Mouse (Mus musculus) gastrocnemius, postnatal 10 days (tissue): ENCODE data around the gene Zfp524. TPM values are rescaled to one million over a fixed set of nuclear protein-coding genes. Genes with fewer than 3 reads are reported as not detected.
"Not testable (repeated sequence)": the region's sequence is repeated elsewhere in the genome, so short reads cannot be mapped to it uniquely, and the experiment has no call there.

Experiments
- DNase-seq: peaks from one replicate; pipeline ENCODE4 v3.0.0; 2021; ENCODE audit warnings: mixed read lengths
- long read RNA-seq, 2 experiments: library from polyadenylated mRNA; stranded (forward); transcript quantifications; one replicate each; pipeline ENCODE4 v2.0.0; 2021
- total RNA-seq, 2 experiments: library from RNA; stranded (reverse); gene quantifications; 2 replicates each; pipeline ENCODE4 v1.2.3; 2021

Gene Zfp524
- 1 to 10 TPM; 6.9 to 8.0 TPM for total RNA-seq
- long read RNA-seq, experiment 1, transcript Zfp524-201 (2 exons, 1,142 nt) = major isoform, 11 of 12 reads
- long read RNA-seq, experiment 1, partial matches to known transcripts = 0 of 12 reads
- long read RNA-seq, experiment 1, other reads (novel, unspliced or antisense) = 1 of 12 reads
- long read RNA-seq, experiment 2, partial matches to known transcripts = 0 of 4 reads
- long read RNA-seq, experiment 2, other reads (novel, unspliced or antisense) = 0 of 4 reads

DNA sequence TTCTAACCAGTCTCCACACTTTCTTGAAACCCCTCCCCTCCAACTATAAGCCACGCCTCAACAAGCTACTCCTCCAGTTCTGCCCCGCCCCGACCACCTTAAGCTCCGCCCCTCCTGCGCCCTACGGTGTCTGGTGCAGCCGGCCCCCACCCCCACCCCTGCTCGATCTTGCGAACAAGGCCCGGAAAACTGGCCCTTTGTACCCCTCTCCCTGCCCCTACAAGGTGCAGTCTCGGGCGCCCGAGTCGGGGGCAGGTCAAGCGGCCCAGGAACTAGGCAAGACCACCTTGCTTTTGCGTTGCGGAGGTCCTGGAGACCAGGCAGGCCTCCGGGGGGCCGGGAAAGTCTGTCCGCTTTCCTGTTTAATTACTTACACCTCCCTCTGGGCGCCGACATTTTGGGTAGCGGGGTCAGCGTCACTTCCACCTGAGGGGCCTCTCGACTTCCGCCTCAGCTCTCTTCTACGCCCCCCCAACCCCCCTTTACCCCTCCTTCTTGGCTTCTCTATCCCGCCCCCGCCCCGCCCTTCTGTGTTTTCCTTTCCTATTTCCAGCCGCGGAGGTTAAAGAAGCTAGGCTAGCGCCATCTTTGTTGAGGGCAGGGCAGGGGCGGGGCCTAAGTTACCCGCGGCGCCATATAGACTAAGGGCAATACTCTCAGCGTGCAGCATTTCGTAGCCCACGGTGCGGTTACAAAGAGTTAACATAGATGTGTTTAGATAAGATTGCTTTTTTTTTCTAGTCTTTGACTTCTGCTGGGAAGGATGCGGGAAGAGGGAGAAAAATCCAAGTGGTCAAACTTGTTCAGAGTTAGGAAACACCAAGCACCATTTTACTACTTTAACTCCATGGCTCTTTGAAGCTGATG lies at the start of gene Zfp524, which contains the start of gene Fiz1:
Gene Zfp524, plus strand, starts transcription at position 165 of the 867 bp plus-strand sequence.
Gene Fiz1, minus strand, starts transcription at position 447 of the 867 bp plus-strand sequence.
- DNase-seq = peak; percentile 97

DNA sequence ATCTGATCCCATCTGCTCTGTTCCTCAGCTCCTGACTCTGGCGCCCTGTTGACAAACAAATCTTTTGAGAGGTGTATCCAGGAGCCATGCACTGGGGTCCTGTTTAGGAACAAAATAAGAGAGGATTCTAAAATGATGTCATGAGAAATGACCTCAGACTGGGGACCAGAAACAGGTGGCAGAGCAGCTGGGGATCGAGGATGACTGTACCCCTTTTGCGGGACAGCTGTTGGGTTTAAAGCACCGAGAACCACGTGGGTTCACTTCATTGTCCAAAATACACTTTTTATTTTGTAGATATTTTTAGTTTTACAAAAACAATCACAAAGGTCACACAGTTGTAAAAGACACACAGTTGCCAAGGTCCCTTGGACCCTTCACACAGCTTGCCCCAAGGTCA lies 49.2 kb upstream of the Zfp524 start:
- DNase-seq = no peak

DNA sequence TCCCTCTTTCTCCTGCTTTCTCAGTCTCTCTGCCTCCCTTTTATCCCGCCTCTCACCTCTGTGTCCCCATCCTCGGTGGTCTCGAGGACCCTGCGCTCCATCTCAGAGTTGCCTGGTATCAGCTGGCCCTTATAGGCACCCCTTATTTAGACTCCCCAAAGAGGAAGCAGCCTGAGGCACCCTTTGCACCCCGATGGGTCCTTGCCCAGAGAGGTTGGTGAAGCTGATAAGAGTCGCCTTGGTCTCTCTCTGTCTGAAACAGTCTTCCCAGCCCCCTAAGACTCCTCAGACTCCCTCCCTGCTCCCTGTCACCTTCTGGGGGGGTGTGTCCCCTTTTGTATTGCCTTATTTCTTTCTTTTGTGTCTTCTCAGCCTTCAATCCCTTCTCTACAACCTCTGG lies 43.1 kb upstream of the Zfp524 start, which contains the start of gene Sbk3:
Gene Sbk3, minus strand, starts transcription at position 101 of the 400 bp plus-strand sequence.
- DNase-seq = no peak

DNA sequence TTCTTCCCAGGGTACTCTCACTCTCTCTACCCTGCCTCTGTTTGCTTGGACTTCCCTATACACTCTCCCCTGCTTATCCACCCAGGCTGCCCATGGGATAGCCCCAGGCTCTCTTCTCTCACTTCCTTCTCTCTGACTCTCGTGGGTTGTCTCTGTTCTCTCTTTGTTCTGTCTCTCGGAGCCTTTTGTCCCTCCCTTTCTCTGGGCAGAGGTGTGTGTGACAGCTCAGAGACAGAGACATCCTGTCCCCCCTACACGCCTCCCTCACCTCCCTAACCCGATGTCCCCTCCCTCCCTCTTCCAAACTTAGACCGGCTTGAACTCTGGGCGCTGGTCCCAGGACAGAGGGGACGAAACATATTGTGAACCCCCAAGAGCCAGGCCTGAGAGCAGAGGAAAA lies 42.5 kb upstream of the Zfp524 start:
- no peak for DNase-seq

DNA sequence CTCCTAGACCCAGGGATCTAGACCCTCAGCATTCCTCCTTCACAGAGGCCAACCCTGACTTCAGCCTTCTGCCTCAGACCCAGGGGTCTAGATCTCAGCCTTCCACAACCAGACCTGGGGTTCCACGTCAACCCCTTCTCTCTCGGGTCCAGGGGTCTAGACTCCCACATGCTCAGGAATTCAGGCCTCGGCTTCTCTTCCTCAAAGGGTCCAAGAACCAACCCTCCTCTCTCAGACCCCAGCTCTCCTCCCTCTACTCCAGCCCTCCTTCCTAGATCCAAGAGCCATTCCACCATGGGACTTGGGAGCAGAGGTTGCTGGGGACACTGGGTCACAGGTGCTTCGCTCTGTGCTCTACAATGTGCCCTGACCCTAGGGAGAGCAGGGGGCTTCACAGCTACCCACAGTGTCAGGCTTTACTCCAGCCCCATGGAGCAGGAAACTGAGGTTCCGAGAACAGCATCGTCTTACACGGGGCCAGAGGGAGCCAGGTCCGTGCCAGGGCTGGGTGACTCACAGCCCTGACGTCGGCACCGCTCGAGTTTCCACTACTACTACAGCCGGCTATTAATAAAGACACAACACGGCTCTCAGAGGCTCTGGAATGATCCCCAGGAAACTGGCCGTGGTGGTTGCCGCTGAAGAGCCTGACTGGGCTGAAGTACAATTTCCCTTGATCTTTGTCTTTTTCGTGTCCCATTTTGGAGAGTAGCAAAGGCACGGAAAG lies 41.7 kb upstream of the Zfp524 start:
- peak; percentile 70 for DNase-seq

DNA sequence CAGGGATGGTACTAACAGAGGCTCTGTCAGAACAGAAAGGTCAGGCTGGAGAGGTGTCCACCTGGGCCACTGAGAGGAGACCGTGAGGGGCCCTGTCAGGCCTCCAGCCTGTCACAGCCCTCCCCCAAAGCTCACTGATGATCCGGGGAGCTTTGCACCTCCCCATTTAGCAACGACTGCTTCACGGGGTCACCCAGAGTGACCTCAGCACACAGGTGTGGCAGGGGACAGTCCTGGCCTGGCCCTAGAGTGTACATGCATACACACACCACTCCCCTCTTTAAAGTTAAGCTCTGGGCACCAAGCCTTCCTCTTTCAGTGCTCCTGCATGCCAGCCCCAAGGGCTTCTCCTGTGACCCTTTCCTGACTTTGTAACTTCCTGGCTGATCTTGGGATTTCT lies 38.8 kb upstream of the Zfp524 start:
- DNase-seq = no peak

DNA sequence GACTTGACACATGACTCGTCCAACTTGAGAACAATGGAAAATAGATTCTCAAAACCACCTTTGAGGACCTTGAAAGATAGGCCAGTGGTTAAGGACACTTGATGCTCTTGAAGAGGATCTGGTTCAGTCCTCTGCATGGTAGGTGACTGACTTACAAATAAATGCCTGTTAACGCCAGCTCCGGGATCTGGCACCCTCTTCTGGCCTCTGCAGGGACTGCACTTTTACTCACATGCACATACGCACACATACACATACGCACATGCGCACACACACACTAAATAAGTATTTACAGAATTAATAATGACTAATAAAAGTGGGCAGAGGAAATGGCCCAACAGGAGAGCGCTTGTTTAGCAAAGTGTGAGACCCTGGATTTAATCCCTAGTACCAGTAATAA lies 37.4 kb upstream of the Zfp524 start:
- no peak for DNase-seq

DNA sequence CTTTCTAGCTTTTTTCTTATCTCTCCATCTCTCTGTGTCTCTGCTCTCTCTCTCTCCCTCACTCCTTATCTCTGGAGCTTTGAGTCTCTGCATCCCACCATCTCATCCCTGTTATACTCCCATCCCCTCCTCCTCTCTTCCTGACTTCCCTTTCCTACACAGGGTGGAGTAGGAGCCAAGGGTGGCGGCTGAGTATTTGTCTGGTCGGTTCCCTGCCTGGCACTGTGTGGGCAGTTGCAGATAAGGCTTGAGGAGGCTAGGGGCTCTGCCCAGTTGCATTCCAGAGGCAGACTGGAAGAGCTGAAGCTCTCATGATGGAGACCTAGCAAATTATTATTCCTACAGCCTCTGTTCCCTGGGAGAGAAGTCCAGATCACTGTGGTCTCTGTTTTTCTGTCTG lies 26.0 kb upstream of the Zfp524 start:
- no peak for DNase-seq

DNA sequence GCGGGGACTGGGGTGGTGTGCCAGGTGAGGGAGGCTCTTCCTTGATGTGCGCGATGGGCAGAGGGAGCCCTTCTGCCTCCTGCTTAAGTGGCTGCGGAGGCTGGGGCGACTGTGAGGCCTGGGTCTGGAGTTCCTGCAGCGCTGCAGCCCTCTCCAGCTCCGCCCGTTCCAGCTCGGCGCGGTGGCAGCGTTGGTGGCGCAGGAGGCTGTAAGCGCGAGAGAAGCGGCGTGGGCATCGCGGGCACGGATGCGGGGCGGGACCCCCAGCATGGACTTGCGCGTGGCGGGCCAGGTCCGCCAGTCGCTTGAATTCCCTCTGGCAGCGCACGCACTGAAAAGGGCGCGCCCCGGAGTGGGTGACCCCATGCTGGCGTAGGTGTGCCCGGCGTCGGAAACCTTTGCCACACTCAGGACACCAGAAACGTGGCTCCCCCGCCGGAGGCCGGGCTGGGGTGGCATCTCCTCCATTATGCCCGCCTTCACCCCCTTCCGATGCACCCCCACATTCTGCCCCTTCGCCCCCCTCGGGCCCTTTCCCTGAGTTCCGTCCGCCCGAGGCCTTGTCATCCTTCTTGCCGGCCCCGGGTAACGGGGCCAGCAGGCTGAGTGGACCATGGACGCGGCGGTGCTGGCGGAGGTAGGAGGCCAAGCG lies 20.7 kb upstream of the Zfp524 start:
- no peak for DNase-seq

DNA sequence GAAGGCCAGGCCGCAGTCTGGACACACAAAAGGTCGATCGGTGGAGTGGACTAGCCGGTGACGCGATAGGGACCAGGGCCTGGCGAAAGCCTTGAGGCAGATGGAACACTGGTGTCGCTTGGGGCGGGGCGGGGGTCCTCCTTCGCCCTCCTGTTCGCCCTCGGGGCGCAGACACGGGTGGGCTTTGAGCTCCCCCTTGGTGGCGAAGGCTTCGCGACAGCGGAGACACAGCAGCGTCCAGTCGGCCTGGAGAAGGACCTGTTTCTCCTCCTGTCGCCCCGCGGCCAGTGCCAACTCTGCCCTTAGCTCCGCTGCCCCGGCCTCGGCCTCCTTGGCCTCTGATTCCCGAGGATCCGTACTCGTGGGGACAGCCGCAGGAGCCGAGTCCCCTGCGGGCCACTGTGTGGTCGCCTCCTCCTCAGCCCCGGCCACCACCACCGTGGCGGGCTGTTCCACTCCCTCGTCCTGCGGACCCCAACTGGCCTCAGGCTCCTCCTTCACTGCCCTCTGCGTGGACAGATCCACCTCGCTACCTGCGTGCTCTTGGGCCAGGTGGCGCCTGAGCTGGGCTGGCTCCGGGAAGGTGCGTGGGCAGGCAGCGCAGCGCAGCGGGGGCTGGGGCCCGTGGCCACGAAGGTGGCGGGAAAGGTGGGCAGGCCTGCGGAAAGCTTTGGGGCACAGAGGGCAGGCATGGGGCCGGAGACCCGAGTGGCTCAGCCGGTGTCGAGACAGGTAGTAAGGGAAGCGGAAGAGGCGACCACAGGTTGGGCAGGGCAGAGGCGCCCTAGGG lies 20.0 kb upstream of the Zfp524 start:
- DNase-seq = no peak

DNA sequence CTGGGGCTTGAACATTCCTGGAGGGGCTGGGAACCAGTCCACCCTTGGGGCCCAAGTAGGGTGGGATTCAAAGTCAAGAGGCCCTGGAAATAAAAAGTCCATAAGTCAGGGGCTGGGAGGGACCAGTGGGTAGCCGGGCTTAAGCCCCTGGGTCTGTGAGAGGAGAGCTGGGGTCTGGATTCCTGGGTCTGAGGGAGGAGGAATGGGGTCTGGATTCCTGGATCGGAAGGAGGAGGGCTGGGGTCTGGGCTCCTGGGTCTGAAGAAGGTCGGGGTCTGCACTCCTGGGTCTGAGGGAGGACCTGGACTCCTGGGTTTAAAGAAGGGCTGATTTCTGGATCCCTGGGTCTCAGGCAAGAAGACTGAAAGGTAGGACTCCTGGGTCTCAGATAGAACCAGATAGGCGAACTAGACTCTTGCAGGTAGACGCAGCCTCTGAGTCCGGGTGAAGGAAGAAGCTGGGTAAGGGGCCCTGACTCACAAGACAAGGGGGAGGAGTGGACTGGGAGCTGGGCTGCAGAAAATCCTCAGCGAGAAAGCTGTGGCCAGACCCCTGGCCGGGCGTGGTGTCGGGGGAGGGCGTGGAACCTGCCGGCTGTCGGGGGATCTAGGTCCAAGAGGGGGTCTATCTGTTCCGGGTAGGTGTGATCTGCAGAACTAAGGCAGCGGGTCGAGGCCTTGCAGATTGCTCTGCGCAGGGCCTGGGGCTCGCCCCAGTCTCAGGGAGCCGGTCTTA lies 18.8 kb upstream of the Zfp524 start:
- DNase-seq = no peak

DNA sequence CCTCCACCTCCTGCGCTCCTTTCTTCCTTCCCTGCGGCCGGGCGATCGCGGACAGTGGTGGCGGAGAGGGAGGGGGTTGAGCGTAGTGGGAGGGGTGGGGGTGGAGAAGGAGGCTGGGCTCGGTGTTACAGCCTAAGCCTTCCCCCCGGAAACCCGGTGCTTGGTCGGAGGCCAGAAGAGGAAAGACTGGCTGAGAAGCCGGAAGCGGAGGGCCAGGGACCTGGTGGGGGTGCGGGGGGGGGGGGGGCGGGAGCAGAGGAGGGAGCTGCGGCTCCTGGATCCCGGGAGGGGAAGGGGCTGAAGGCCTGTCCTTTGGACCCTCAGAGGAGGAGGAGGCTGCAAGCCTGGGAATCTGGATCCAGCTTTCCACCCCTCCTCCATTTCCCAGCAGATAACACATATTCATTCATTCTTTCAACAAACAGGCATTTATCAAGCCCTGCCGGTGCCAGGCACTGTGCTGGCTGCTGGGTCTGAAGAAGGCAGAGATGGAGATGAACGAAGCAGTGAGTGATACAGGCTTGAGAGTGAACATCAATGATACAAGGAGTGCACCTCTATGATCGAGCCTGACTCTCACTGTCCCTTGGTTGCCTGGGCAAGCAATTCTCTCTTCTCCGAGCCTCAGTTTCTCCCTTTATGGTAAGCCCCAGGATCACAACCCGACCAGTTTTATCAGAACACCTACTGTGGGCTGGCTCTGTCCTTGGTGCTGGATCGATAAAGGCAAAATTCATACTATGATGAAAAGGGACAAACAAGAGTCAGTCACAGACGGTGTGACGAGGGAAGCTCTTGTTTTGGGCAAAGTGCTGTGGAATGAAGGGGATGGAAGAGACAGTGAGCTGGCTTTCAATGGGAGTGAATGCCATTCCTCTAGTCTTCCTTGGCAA lies 18.0 kb upstream of the Zfp524 start, which contains the start of gene Zfp579:
Gene Zfp579, minus strand, starts transcription at position 156 of the 893 bp plus-strand sequence.
- DNase-seq = peak; percentile 96

DNA sequence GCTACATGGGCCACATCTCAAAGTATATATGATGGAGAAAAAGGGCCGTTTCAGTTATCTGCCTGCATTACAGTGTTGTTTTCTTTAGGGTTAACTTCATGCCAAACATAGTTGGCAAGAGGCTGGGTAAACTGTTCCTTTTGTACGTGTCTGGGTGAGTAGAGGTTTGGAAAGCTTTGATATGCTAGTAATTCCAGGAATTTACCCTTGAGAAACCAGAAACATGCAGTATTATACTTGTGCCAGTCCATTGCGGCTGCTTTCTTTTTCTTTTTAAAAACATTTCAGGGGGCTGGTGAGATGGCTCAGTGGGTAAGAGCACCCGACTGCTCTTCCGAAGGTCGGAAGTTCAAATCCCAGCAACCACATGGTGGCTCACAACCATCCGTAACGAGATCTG lies 17.3 kb upstream of the Zfp524 start:
- DNase-seq = no peak

DNA sequence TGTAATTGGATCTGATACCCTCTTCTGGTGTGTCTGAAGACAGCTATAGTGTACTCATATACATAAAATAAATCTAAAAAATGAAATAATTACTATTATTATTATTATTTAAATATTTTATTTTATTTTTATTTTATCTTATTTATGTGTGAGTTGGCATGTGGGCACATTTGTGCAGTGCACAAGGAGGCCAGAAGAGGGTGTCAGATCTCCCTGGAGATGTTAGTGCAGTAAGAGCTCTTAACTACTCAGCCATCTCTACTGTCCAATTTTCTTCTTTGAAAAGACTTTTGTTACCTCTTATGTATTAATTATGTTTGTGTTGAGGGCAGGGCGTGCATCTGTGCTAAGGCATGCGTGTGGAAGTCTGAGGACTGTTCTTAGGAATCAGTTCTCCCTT lies 14.3 kb upstream of the Zfp524 start:
- no peak for DNase-seq

DNA sequence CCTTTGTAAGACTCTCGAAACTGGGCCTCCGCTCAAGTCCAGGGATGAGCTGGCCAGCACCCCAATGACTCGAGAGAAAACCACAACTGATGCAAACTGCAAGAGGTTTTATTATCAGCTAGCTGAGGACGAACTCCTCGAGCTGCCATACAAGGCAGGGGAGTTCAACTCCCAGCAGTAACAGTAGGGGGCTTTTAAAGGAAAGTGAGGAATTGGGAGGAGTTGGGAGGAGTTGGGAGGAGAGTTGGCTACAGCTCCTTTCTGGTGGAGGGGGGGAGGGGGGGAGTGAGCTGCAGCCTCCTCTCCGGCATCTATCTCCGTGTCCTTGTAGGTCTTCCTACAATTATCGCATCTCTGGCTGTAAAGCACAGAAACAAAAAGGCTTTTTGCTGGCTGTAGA lies 11.3 kb upstream of the Zfp524 start:
- not testable (repeated sequence) for DNase-seq

DNA sequence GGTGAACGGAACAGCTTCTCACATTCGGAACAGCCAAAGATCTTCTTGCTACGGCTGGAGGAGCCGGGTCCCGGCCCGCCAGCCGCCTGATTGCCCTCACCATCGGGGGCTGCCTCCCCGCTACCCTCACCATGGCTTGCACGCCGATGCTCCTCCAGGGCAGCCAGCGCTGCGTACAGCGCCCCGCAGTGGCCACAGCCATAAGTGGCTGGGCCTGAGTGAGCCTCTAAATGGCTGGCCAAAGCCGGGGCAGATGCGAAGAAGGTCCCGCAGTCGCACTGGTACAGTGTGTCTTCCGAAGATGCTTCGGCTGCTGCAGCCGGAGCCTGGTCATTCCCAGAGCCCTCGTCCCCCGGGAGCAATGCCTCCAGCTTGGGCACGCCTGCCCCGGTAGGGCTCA lies 6.0 kb upstream of the Zfp524 start:
- no peak for DNase-seq

DNA sequence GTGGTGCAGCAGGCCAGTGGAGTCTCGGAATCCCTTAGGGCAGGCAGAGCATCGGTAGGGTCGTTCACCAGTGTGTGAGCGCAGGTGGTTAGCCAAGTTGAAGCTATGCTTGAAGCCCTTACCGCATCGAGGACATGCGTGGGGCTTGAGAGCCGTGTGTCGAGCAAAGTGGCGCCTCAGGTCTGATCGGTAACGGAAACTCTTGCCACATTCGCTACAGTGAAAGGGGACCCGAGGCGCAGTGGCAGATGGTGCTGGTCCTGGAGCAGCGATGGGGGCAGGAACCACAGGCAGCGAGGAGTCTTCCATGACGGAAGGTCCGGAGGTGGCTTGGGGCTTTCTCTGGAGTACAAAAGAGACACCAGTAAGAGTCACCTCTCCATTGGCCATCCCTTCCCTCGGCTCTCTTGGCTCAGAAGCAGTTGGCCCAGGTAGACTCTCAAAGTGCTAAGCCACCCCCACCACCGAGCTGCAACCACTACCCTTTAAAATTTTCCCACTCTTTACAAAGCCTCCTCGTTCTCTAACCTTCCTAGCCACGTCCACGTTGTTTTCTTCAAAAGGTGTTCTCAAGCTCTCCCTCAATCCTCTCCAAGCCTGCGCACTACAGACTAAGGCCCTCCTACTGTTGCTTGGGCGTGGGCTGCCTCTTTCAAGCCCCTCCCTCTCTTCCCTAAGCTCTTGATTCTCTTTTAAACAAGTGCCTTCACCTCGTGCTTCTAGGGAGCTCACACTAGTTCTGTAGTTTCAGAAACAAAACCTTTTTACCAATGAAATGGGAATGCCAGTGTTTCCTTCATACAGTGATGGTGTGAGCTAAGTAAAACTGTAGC lies 1.3 kb upstream of the Zfp524 start:
- no peak for DNase-seq

DNA sequence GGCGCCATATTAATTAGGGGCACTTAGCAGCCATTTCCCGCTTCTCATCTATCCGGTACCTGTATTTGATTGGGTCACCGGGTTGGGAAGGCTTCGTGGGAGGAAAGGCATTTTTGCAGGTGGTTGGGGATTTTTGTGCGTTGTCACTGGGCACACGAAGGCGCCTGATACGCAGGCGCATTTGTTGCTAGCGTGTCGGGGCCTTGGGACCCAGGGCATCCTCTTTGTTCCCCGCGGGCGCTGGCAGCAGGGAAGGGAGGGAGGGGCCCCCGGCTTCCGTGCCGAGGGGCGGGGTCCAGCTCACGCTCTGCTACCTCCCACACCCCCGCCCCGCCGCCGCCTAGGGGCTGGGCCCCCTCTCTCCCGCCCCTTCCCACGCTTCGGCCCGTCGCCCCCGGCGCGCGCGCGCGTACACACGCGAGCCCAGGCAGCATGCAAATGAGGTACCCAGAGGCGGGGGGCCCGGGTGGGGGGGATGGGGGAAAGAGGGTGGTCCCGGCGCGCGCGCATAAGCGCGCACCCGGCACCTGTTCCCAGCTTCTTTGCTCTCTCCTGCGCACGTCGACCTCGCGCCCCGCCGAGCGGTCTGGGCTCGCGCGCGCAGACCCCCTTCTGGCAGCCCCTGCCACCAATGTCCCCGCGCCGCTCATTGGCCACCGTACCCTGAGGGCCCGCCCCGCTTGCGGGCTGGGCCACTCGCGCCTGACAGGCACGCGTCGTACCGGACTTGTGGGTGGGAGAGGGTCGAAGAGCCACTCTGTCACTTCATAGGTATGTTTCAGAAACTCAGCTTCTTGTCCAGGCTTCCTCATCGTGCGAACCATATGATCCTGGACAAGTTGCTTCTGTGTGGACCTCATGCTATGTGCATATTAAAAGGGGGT lies 1.1 kb downstream of the Zfp524 start, which contains the start of gene Gm44973:
Gene Gm44973, plus strand, starts transcription at position 379 of the 884 bp plus-strand sequence.
- peak; percentile 94 for DNase-seq
